Mouse (Mus musculus) cerebellum, postnatal 36 days (tissue): ENCODE measurements around the gene Scyl1.

ENCODE experiments used
- DNase-seq, 2 experiments: peaks; one replicate each; pipeline ENCODE4 v3.0.0; 2021 to 2022; ENCODE audit warnings: mixed read lengths in 2 of 2

Scyl1 gene

GRCm38 (mm10) chr19:5803041-5803880 lies 32.0 kb upstream of the Scyl1 start:
- peak; percentile 100 for DNase-seq

- DNase-seq = no peak
Observed at GRCm38 (mm10) chr19:5802787-5803040, 31.5 kb upstream of the Scyl1 start.

- DNase-seq = peak; percentile 95 to 99
Observed at GRCm38 (mm10) chr19:5802011-5802786, 31.0 kb upstream of the Scyl1 start.

- no peak for DNase-seq
Observed at GRCm38 (mm10) chr19:5801432-5801964, 30.3 kb upstream of the Scyl1 start.

- DNase-seq = peak; percentile 26 to 46
Observed at GRCm38 (mm10) chr19:5800632-5801431, 29.6 kb upstream of the Scyl1 start.

GRCm38 (mm10) chr19:5800350-5800631 lies 29.1 kb upstream of the Scyl1 start:
- DNase-seq = peak in 1 of 2 experiments; percentile 4

- DNase-seq = no peak
Observed at GRCm38 (mm10) chr19:5799566-5800349, 28.5 kb upstream of the Scyl1 start.

- DNase-seq = no peak
Observed at GRCm38 (mm10) chr19:5798700-5799479, 27.7 kb upstream of the Scyl1 start.

GRCm38 (mm10) chr19:5797381-5798111 lies 26.3 kb upstream of the Scyl1 start:
- no peak for DNase-seq

- DNase-seq = no peak
Observed at GRCm38 (mm10) chr19:5796573-5797111, 25.4 kb upstream of the Scyl1 start.

- DNase-seq = no peak
Observed at GRCm38 (mm10) chr19:5795668-5796572, 24.7 kb upstream of the Scyl1 start.

- DNase-seq = peak in 1 of 2 experiments; percentile 17
Observed at GRCm38 (mm10) chr19:5794771-5795576, 23.8 kb upstream of the Scyl1 start.

GRCm38 (mm10) chr19:5793917-5794770 lies 22.9 kb upstream of the Scyl1 start:
- DNase-seq = peak in 1 of 2 experiments; percentile 26

- DNase-seq = peak; percentile 65 to 73
Observed at GRCm38 (mm10) chr19:5793116-5793515, 21.9 kb upstream of the Scyl1 start.

GRCm38 (mm10) chr19:5791329-5791728 lies 20.1 kb upstream of the Scyl1 start:
- no peak for DNase-seq

GRCm38 (mm10) chr19:5789066-5789465 lies 17.8 kb upstream of the Scyl1 start:
- DNase-seq = no peak

- no peak for DNase-seq
Observed at GRCm38 (mm10) chr19:5788620-5789019, 17.4 kb upstream of the Scyl1 start.

- DNase-seq = no peak
Observed at GRCm38 (mm10) chr19:5787920-5788319, 16.7 kb upstream of the Scyl1 start.
